Mouse (Mus musculus) urinary bladder, adult 18-20 months (tissue): ENCODE measurements around the gene Spata5.
"Not testable (repeated sequence)": the region's sequence is repeated elsewhere in the genome, so short reads cannot be mapped to it uniquely, and the experiment has no call there.

Experiments used
- DNase-seq, 2 experiments: peaks; one replicate each; pipeline ENCODE4 v3.0.0; 2022; ENCODE audit warnings: low spot score in 2 of 2, mixed read lengths in 2 of 2

Gene Spata5

GRCm38 (mm10) chr3:37569661-37570566, 150.2 kb downstream of the Spata5 start:
- no peak for DNase-seq

- DNase-seq = no peak
These were observed 151.9 kb downstream of the Spata5 start for GRCm38 (mm10) chr3:37571633-37572032.

- no peak for DNase-seq
These were observed 152.4 kb downstream of the Spata5 start for GRCm38 (mm10) chr3:37572066-37572465.

GRCm38 (mm10) chr3:37576840-37577239, 157.1 kb downstream of the Spata5 start:
- DNase-seq = no peak

GRCm38 (mm10) chr3:37577706-37578105, 158.0 kb downstream of the Spata5 start:
- no peak for DNase-seq

- no peak for DNase-seq
These were observed 164.9 kb downstream of the Spata5 start for GRCm38 (mm10) chr3:37584576-37584975.

- DNase-seq = no peak
These were observed 166.5 kb downstream of the Spata5 start for GRCm38 (mm10) chr3:37585967-37586730.

- DNase-seq = no peak
These were observed 167.3 kb downstream of the Spata5 start for GRCm38 (mm10) chr3:37586731-37587578.

- no peak for DNase-seq
These were observed 176.0 kb downstream of the Spata5 start for GRCm38 (mm10) chr3:37595721-37596120.

GRCm38 (mm10) chr3:37596519-37596918, 176.8 kb downstream of the Spata5 start:
- DNase-seq = peak in 1 of 2 experiments; percentile 11

- DNase-seq = no peak
These were observed 177.5 kb downstream of the Spata5 start for GRCm38 (mm10) chr3:37597200-37597599.

GRCm38 (mm10) chr3:37599641-37600040, 179.9 kb downstream of the Spata5 start:
- DNase-seq = not testable (repeated sequence)

GRCm38 (mm10) chr3:37602356-37602755, 182.7 kb downstream of the Spata5 start:
- DNase-seq = no peak

- no peak for DNase-seq
These were observed 183.2 kb downstream of the Spata5 start for GRCm38 (mm10) chr3:37602890-37603289.

- DNase-seq = no peak
These were observed 183.8 kb downstream of the Spata5 start for GRCm38 (mm10) chr3:37603541-37603940.

- no peak for DNase-seq
These were observed 185.5 kb downstream of the Spata5 start for GRCm38 (mm10) chr3:37604976-37605875.

- no peak for DNase-seq
These were observed 186.2 kb downstream of the Spata5 start for GRCm38 (mm10) chr3:37605876-37606238.

- DNase-seq = no peak
These were observed 189.2 kb downstream of the Spata5 start for GRCm38 (mm10) chr3:37608926-37609325.

- DNase-seq = no peak
These were observed 191.0 kb downstream of the Spata5 start for GRCm38 (mm10) chr3:37610670-37611069.

GRCm38 (mm10) chr3:37613722-37614121, 194.0 kb downstream of the Spata5 start:
- DNase-seq = no peak
